Mouse (Mus musculus) olfactory bulb, adult 2 months (tissue): Measurements from ENCODE around the gene Gm17689. TPM values are rescaled to one million over a fixed set of nuclear protein-coding genes. Genes with fewer than 3 reads are reported as not detected.

Experiments used
- H3K27ac ChIP-seq: fragments of 200-500 bp; 2 replicates; pipeline ENCODE4 v1.5.1; 2012; ENCODE audit warnings: low read depth, low read length; ENCODE audit not compliant: insufficient read depth
- H3K4me1 ChIP-seq: fragments of 200-500 bp; 2 replicates; pipeline ENCODE4 v1.6.1; 2012; ENCODE audit warnings: low read length; ENCODE audit not compliant: control insufficient read depth, insufficient read depth
- H3K4me3 ChIP-seq: fragments of 200-500 bp; 2 replicates; pipeline ENCODE4 v1.5.1; 2012; ENCODE audit warnings: mild to moderate bottlenecking, low read depth, low read length, moderate library complexity; ENCODE audit not compliant: insufficient read depth
- CTCF ChIP-seq: fragments of 200-500 bp; IDR thresholded peaks from 2 replicates; pipeline ENCODE4 v1.5.1; 2012; ENCODE audit warnings: low read depth, mild to moderate bottlenecking, low read length, moderate library complexity; ENCODE audit not compliant: insufficient read depth
- POLR2A ChIP-seq: fragments of 200-500 bp; IDR thresholded peaks from 2 replicates; pipeline ENCODE4 v1.6.1; 2012; ENCODE audit warnings: mild to moderate bottlenecking, low read depth, low read length, moderate library complexity; ENCODE audit not compliant: insufficient read depth
- WGBS: fragments of 180-500 bp; shearing (Covaris S2); methylation state at CpG from one replicate; pipeline ENCODE4 v1.1.7; 2018; 5-methylcytosine and 5-hydroxymethylcytosine counted together
- polyA plus RNA-seq: library from polyadenylated mRNA; stranded (reverse); fragments of >200 nt; gene quantifications from 2 replicates; pipeline ENCODE4 v1.2.4, GENCODE M21; 2012; ENCODE audit warnings: low replicate concordance; ENCODE audit not compliant: missing spikeins, insufficient read depth, insufficient read length

Gene Gm17689
- polyA plus RNA-seq = not detected in 2 replicates

DNA sequence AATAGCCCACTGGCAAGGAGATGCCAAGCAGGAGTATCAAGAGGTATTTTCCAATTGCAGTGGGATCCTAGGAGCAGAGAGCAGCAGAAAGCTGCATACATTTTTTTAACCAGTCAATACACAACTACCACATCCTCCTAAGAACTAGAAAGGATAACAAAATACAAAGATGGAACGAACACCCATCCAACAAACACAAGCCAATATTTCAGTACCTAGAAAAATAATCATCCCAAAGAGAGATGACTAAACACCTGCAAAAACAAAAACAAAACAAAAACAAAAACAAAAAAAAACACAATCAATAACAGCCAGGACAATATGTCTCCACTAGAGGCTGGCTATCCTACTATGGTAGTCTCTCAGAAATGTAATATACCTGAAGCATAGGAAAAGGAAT is at the start of gene Gm17689:
Gm17689 (minus strand) TSS at position 101 of the 400 bp plus-strand sequence.
- Histone ChIP-seq H3K4me1 (no peaks in the 10 kb centered on the region), H3K4me3 (no peak within 1 kb of the TSS), H3K27ac (no peak within 1 kb of the TSS)
- no peak for TF ChIP-seq CTCF
- no peak for TF ChIP-seq POLR2A
- WGBS = 61% methylated on average over 1 of the region's 1 CpGs

- Histone ChIP-seq H3K27ac (no peak within 1 kb of the TSS), H3K4me3 (no peak within 1 kb of the TSS), H3K4me1 (no peaks in the 10 kb centered on the region)
- TF ChIP-seq POLR2A (no peak), CTCF (no peak)
- 91% methylated on average over 2 of the region's 2 CpGs for WGBS
Measured at GRCm38 (mm10) chr9:36541863-36542262, 40.6 kb downstream of the Gm17689 start, which contains the start of gene Gm5615. Gene Gm5615 (minus strand): TSS chr9:36541963.

Other genes with a start within 250 kb of the Gm17689 start
- not detected in 2 replicates for gene Gm7257, start 150.8 kb downstream of the Gm17689 start, polyA plus RNA-seq
- gene Gm9513, start 107.0 kb downstream of the Gm17689 start, polyA plus RNA-seq = not detected in 2 replicates
- gene Gm5615, start 40.7 kb downstream of the Gm17689 start, polyA plus RNA-seq = not detected in 2 replicates
- not detected in 2 replicates for gene A630095E13Rik, start 60.7 kb upstream of the Gm17689 start, polyA plus RNA-seq
- not detected in 2 replicates for gene Acrv1, start 110.6 kb upstream of the Gm17689 start, polyA plus RNA-seq
- not detected in 2 replicates for gene Chek1, start 144.4 kb upstream of the Gm17689 start, polyA plus RNA-seq
- not detected in 2 replicates for gene Stt3a, start 185.0 kb upstream of the Gm17689 start, polyA plus RNA-seq
- 632 TPM in 1 of 2 replicates, not detected in the other for gene Ei24, start 214.8 kb upstream of the Gm17689 start, polyA plus RNA-seq
- gene Fez1, start 239.2 kb upstream of the Gm17689 start, polyA plus RNA-seq = not detected in 2 replicates